Mouse (Mus musculus): ENCODE data around the gene Slc5a2. TPM values are rescaled to one million over a fixed set of nuclear protein-coding genes. Genes with fewer than 3 reads are reported as not detected.

The Slc5a2 gene
- polyA plus RNA-seq, 1 experiment: not detected

DNA sequence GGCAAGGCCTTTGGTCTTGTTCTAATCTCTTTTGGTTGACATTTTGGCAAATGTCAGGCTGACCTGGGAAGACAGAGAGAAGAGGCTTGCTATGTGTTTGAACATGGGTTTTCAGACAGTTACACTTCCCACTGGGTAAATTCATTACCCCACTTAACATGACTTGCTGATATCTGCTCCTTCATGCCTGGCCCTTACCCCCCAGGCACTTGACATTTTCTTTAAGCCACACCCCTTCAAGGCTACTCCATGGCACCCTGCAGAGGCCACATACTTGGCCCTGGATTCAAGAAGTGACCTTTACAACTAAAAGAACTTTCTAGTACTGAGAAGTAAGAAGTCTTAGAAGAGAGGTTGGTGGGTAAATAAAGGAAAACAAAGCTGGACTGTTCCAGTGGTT lies 42.4 kb downstream of the Slc5a2 start:
- no peak for TF ChIP-seq GATA1 (IDR thresholded peaks at IDR 0.05; ENCODE audit: low read length)

DNA sequence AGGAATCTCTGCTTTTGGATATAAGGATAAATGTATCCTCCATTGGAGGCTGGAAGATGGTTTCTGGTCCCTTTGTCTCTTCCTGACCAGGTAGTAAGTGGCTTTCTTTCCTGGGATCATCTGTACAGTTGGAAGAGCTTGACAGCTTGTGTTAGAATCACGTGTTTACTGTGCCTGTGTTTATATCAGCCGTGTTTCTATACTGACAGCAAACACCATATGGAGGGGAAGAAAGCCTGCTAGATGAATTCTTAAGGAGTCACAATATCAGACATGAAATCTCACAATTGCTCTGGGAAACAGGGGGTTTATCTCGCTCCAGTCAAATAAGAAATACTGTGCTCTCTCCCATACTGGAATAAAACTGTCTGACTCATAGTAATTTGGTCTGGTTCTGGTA lies 43.8 kb downstream of the Slc5a2 start:
- no peak for TF ChIP-seq GATA1 (IDR thresholded peaks at IDR 0.05; ENCODE audit: low read length)

DNA sequence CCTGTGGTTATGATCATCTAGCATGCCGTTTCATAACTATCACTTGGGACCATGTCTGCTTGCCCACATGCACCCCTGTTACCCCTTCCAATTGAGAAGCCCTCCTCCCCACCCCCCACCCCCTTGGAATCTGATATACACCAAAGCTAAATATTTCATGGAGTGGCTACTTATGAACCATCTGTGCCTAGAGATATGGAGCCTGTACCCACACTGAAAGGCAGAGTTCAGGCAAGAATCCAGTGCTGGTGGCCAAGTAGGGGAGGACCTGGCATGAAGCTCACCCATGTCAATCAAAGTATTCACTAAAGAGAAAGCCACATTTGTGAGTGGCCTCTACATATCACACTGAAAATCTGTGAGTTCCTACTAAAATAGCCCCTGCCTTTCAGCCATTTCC lies 44.3 kb downstream of the Slc5a2 start:
- TF ChIP-seq GATA1 (IDR thresholded peaks at IDR 0.05; ENCODE audit: low read length): no peak

DNA sequence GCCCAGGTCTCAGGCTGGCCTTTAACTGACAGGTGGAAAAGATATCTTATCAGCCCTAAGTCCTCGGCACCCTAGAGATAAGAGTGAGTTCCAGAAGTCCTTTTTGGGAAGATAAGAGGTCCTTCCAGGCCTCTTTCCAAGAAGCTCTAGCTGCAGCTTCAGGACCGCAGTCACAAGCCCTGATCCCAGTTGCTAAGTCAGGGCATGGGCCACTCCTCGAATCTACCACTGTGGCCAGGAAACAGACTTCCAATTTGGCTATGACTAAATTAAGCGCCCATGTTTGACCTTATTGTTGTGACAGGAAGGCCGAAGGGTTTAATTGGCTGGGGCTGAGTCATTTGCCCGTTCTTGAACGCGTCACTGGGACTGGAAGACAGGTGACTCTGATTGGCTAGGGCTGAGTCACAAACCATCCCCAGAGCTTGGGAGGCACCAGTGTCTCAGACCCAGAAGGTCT lies 44.8 kb downstream of the Slc5a2 start:
- peak; percentile 73 for TF ChIP-seq GATA1 (IDR thresholded peaks at IDR 0.05; ENCODE audit: low read length)

DNA sequence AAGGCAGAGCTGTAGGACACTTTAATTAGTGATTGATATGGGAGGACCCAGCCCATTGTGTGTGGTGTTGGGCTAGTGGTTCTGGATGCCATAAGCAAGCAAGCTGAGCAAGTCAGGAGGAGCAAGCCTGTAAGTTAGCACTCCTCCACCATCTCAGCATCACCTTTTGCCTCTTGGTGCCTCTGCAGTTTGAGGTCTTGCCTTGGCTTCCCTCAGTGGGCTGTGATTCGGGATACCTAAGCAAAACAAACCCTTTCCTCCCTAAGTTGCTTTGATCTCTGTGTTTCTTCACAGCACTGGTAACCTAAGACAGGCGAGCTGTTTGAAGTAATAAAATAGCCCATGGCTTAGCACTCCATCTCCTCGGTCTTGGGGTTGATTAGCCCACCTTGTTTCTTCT lies 45.8 kb downstream of the Slc5a2 start:
- TF ChIP-seq GATA1 (IDR thresholded peaks at IDR 0.05; ENCODE audit: low read length): no peak

DNA sequence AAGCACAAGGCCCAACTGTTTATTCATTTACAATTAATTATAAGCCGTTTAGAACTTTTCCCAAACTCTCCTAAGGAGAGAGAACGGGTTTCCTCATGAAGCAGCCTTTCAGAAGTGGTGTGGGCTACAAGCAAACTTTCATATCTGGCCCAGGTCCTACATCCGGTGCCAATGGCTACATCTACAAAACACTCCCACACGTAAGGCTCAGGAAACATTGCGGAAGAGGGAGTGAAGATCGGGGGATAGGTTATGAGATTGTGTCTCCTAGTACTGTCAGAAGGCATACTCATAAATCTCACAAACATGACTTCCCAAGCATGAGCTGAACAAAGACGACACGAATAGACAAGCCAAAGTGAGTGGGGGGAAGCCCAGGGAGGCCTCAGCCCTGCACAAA lies 46.4 kb downstream of the Slc5a2 start:
- TF ChIP-seq GATA1 (IDR thresholded peaks at IDR 0.05; ENCODE audit: low read length): no peak

DNA sequence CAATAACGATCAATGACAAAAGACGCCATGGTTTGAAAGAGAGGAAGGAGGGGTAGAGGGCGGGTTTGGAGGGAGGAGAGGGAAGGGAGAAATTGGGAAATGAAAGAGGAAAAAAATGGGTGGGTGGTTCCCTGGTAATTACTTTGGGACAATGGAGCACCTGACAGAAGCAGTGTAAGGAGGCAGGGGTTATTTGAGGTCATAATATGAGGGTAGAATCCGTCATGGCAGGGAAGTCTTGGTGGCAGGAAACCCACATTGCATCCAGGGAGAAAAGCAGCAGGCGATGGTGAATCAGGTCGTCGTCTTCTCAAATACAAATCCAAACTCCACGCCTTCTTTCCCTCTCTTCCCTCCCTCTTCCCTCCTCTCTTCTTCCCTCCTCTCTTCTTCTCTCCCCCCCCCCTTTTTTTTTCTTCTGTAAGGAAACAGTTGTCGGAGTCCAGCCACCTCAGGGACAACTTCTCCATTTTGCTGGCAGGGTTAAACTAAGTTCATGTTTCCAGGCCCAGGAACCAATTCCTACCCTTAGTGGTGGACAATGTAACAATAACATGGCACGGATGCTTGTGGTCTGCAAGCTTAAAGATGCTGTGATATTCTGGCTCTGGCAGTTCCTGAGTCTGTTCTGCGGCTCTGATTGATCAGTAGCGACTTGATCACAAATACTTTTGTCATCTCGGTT lies 47.1 kb downstream of the Slc5a2 start:
- no peak for TF ChIP-seq GATA1 (IDR thresholded peaks at IDR 0.05; ENCODE audit: low read length)

DNA sequence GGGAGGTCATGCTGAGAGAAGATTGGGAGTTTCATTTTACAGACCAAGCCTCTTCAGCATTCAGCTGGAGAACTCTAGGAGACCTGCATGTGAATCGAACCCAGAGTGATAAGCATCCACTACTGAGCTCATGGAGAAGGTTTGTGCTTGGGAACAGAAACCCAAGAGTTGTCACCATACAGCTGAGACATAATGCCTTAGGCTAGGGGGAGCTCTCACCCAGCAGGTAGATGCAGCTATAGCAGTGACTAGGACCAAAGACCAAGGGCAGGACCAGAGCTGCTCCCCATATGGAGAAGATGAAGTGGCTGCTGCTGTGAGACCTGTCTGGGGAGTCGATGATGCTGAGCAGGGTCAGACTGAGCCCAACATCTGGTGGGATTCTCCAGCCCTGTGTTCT lies 48.1 kb downstream of the Slc5a2 start:
- no peak for TF ChIP-seq GATA1 (IDR thresholded peaks at IDR 0.05; ENCODE audit: low read length)

DNA sequence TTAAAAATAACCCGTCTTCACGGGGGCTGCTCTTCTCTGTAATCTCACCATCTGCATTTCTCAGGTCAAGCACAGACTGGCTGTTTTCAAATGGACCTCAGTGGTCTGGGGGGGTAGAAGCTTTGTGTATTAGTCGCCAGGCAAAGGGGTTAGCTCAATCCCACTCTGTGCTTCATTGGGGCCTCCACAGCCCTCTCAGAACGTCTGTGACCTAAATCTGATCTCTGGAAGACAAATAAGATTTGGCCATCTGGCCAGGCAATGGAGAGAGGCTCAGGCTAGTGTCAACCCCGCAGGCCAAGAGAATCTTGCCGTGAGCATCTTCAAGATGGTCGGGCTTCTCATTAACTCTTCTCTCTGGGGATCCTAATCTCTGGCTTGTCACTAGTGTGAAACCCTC lies 49.0 kb downstream of the Slc5a2 start:
- no peak for TF ChIP-seq GATA1 (IDR thresholded peaks at IDR 0.05; ENCODE audit: low read length)

DNA sequence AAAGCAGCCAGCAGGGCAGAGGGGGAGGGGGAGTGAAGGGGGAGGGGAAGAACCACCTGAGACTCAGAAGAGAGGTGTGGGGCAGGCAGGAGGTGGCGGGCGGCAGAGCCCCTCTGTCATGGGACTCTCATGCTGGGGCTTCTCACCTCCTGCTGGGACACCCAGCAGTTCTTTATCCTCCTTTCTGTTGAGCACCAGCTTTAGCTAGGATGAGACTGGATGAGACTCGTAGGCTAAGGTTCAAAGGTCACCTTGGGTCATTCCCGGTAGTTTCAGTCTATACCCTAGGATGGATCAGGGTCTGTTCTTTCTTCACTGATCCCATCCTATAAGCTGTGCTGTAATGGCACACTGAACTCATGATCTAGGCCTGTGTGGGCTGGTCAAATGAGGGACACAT lies 51.6 kb downstream of the Slc5a2 start:
- TF ChIP-seq GATA1 (IDR thresholded peaks at IDR 0.05; ENCODE audit: low read length): no peak

DNA sequence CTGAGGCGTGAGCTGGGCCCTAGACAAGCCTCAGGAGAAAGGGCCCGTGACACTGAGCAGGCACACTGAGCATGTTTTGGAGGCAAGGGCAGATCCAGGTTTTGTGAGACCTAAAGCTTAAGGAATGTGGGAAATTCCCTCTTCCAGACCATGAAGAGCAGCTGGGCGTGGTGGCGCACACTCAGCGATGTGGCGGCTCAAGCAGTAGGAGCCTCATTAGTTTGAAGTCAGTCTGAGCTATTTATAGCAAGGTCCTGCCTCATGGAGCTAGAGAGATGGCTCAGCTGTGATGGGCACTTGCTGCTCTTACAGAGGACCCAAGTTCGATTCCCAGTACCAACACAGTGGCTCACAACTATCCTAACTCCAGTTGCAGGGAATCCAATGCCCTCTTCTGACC lies 53.7 kb downstream of the Slc5a2 start:
- no peak for TF ChIP-seq GATA1 (IDR thresholded peaks at IDR 0.05; ENCODE audit: low read length)

DNA sequence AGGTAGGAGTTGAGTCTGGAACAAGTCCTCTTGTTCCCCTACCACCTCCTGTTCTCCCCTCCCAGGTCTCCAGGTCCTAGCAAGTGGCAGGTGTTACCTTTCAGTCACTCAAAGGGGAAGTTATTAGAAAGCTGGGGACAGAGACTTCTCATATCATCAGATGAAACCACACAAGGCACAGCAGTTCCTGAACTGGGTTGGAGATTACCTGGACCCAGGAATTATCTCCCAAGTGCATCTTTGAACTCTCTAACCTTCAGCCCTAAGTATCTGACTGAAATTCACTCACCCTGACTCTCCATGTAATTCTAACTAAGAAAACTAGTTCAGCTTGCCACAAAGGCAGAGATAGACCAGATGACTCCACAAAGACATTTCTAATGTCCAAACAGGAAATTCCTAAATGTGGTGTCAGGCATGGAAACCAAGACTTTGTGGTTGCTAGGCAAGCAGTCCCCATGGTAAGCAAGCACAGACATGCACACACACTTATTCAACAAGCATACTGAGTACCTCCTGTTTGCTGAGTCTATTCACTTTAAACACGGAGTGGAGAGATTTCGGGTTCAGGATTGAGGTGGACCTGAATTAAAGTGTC lies 54.9 kb downstream of the Slc5a2 start:
- no peak for TF ChIP-seq GATA1 (IDR thresholded peaks at IDR 0.05; ENCODE audit: low read length)

DNA sequence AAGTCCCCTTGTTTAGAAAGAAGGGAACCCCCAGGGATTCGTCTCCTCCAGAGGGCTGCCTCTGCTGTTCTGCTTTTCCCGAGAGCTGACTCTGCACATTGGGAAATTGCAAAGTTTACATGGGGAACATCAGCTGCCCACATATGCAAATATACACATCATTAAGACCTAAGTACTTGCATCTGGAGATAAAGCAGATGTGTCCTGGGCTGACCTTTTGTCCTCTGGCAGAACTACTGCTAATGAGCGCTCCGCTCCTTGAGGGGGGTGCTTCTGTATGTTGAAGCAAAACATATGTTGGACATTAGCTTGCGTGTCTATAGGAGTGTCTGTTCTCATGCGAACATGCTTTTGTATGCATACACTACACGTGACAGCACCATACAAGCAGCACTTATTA lies 55.8 kb downstream of the Slc5a2 start:
- TF ChIP-seq GATA1 (IDR thresholded peaks at IDR 0.05; ENCODE audit: low read length): no peak

Other genes starting within 250 kb of the Slc5a2 start
- gene Itgam, start 203.0 kb upstream of the Slc5a2 start, polyA plus RNA-seq (2012): not detected in 2 replicates
- gene Gm49368, start 203.0 kb upstream of the Slc5a2 start, polyA plus RNA-seq (2012): not detected in 2 replicates
- gene Itgax, start 136.1 kb upstream of the Slc5a2 start, polyA plus RNA-seq (2012): not detected in 2 replicates
- not detected in 2 replicates for gene Itgad, start 111.3 kb upstream of the Slc5a2 start, polyA plus RNA-seq (2012)
- gene Cox6a2, start 59.3 kb upstream of the Slc5a2 start, polyA plus RNA-seq (2012): 0.92 and 1.3 TPM in 2 replicates
- gene Armc5, start 28.3 kb upstream of the Slc5a2 start, polyA plus RNA-seq (2012): 32.2 and 35.0 TPM in 2 replicates
- gene 9130023H24Rik, start 27.6 kb upstream of the Slc5a2 start, polyA plus RNA-seq (2012): 0.93 and 0.95 TPM in 2 replicates
- gene Tgfb1i1, start 18.8 kb upstream of the Slc5a2 start, polyA plus RNA-seq (2012): 0.02 TPM in 2 replicates
- 39.8 and 40.9 TPM in 2 replicates for gene BC017158, start 32.5 kb downstream of the Slc5a2 start, polyA plus RNA-seq (2012)
- 91.5 and 99.0 TPM in 2 replicates for gene Rgs10, start 153.1 kb downstream of the Slc5a2 start, polyA plus RNA-seq (2012)
- gene Tial1, start 196.1 kb downstream of the Slc5a2 start, polyA plus RNA-seq (2012): 63.0 and 80.8 TPM in 2 replicates